Mouse (Mus musculus): Measurements from ENCODE around the gene Golga7b. TPM values are rescaled to one million over a fixed set of nuclear protein-coding genes. Genes with fewer than 3 reads are reported as not detected.

Golga7b gene
- polyA plus RNA-seq, 1 experiment = not detected

DNA sequence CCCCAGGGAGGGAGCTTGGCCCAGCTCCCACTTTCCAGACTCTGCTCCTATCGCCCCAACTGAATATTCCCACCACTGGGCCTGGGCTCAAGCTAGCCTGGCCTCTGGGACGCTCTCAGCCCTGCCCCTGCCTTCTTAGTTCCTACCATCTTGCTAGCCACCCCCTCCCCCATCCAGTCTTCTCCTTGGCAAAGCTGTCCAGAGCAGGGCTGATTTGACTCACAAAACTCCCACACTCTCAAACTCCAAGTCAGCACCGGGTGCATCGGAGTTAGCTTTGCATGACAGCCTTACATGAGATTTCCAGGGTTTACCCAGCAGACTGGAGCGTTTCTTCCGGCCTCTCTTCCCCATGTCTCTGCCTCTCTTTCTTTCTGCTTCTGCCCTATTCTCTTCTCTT lies 45.8 kb downstream of the Golga7b start:
- H3K4me1 ChIP-seq (ENCODE audit: control insufficient read depth, insufficient read depth, low read length) = peaks cover 6% of the 10 kb centered on the region
- H3K9ac ChIP-seq (ENCODE audit: low read depth, poor library complexity, severe bottlenecking) = no peak overlapping the region
- H3K4me3 ChIP-seq (ENCODE audit: low read depth, low read length) = no peak overlapping the region
- no peak overlapping the region for H3K27ac ChIP-seq (ENCODE audit: insufficient read depth, low read length)
- TF ChIP-seq CTCF (IDR thresholded peaks at IDR 0.05; ENCODE audit: low read depth, low read length) (no peak), POLR2A (IDR thresholded peaks at IDR 0.05; ENCODE audit: insufficient read depth, low read length) (no peak), EP300 (IDR thresholded peaks at IDR 0.05; ENCODE audit: insufficient read depth, low read depth, low read length) (no peak)
- no peaks in the 10 kb centered on the region for H3K36me3 ChIP-seq (ENCODE audit: control insufficient read depth, insufficient read depth, low read length, poor library complexity, severe bottlenecking)
- H3K27me3 ChIP-seq (ENCODE audit: control insufficient read depth, insufficient read depth, low read length, poor library complexity, severe bottlenecking) = no peaks in the 10 kb centered on the region
- H3K9me3 ChIP-seq (replicated peaks; ENCODE audit: control insufficient read depth, insufficient read depth, low read length, poor library complexity, severe bottlenecking) = no peaks in the 10 kb centered on the region

DNA sequence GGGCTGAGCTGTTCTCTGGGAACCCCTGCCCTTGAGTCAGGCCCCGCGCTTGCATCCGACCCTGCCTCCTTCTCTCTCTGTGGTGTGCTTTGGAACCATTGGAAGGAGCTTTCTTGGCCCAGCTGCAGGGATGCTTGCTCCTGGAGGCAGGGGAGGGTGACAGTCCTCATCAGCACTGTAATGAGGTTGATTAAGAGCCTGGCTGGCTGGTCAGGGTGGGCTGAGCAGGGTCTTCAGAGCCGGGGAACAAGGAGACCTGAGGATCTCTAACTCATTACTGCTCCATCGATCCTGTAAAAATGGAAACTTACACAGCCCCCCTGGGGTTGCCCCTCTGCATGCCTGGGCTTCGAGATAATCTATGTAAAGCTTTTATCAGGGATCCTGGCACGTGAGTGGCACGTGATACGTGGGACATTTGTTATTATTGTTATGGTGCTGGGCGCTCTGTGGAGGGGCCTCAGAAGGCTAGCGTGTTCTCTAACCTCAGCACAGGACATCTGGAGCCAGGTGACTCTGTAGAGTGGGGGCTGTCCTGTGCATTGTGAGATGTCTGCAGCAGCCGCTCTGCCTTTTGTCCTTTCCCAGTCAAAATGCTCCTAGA lies 55.9 kb downstream of the Golga7b start:
- H3K4me1 ChIP-seq (ENCODE audit: control insufficient read depth, insufficient read depth, low read length) = peaks cover 11% of the 10 kb centered on the region
- H3K27me3 ChIP-seq (ENCODE audit: control insufficient read depth, insufficient read depth, low read length, poor library complexity, severe bottlenecking) = no peaks in the 10 kb centered on the region
- H3K27ac ChIP-seq (ENCODE audit: insufficient read depth, low read length) = no peak overlapping the region
- H3K9me3 ChIP-seq (replicated peaks; ENCODE audit: control insufficient read depth, insufficient read depth, low read length, poor library complexity, severe bottlenecking) = no peaks in the 10 kb centered on the region
- no peak overlapping the region for H3K9ac ChIP-seq (ENCODE audit: low read depth, poor library complexity, severe bottlenecking)
- H3K4me3 ChIP-seq (ENCODE audit: low read depth, low read length) = no peak overlapping the region
- H3K36me3 ChIP-seq (ENCODE audit: control insufficient read depth, insufficient read depth, low read length, poor library complexity, severe bottlenecking) = no peaks in the 10 kb centered on the region
- no peak for TF ChIP-seq EP300 (IDR thresholded peaks at IDR 0.05; ENCODE audit: insufficient read depth, low read depth, low read length)
- no peak for TF ChIP-seq CTCF (IDR thresholded peaks at IDR 0.05; ENCODE audit: low read depth, low read length)
- no peak for TF ChIP-seq POLR2A (IDR thresholded peaks at IDR 0.05; ENCODE audit: insufficient read depth, low read length)

DNA sequence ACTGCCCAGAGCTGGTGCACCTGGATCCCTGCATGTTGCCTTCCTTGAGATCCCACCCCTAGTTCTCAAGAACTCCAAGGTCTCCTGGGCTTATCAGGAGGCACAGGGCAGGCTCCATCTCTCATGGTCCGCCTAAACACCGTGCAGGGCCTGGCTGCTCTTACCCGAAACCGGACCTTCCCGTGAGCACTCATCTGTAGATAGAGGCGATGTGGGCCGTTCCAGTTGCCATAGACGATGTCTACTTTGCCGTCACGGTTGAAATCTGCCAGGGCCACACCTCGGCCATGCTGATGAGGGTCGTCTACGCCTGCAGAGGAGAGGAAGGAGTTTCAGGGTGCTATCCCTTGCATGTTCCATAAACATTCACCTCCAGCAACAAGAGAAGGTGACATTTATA lies 57.1 kb downstream of the Golga7b start:
- Histone ChIP-seq H3K9me3 (replicated peaks; ENCODE audit: control insufficient read depth, insufficient read depth, low read length, poor library complexity, severe bottlenecking) (no peaks in the 10 kb centered on the region), H3K9ac (ENCODE audit: low read depth, poor library complexity, severe bottlenecking) (no peak overlapping the region), H3K4me3 (ENCODE audit: low read depth, low read length) (no peak overlapping the region), H3K36me3 (ENCODE audit: control insufficient read depth, insufficient read depth, low read length, poor library complexity, severe bottlenecking) (no peaks in the 10 kb centered on the region), H3K4me1 (ENCODE audit: control insufficient read depth, insufficient read depth, low read length) (peaks cover 11% of the 10 kb centered on the region), H3K27ac (ENCODE audit: insufficient read depth, low read length) (no peak overlapping the region), H3K27me3 (ENCODE audit: control insufficient read depth, insufficient read depth, low read length, poor library complexity, severe bottlenecking) (no peaks in the 10 kb centered on the region)
- TF ChIP-seq POLR2A (IDR thresholded peaks at IDR 0.05; ENCODE audit: insufficient read depth, low read length) = no peak
- TF ChIP-seq CTCF (IDR thresholded peaks at IDR 0.05; ENCODE audit: low read depth, low read length) = no peak
- no peak for TF ChIP-seq EP300 (IDR thresholded peaks at IDR 0.05; ENCODE audit: insufficient read depth, low read depth, low read length)

DNA sequence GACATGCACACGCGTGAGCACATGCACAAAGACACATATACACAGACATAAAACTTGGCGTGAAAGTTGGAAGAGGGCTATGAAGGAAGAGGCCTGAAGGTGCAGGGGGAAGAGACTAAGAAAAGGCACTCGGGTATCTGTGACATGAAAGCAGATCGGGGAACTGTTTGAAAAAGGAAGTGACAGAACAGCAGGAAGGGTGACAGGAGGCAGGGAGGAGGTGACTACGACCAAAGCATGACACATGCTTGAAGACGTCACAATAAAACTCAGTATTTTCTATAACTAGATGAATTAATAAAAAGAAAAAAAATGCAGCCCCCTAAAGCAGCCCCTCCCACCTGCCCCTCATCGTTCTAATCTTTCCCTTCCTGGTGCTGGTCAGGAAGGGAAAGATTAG lies 58.4 kb downstream of the Golga7b start:
- Histone ChIP-seq H3K27me3 (ENCODE audit: control insufficient read depth, insufficient read depth, low read length, poor library complexity, severe bottlenecking) (no peaks in the 10 kb centered on the region), H3K4me3 (ENCODE audit: low read depth, low read length) (no peak overlapping the region), H3K36me3 (ENCODE audit: control insufficient read depth, insufficient read depth, low read length, poor library complexity, severe bottlenecking) (no peaks in the 10 kb centered on the region), H3K9me3 (replicated peaks; ENCODE audit: control insufficient read depth, insufficient read depth, low read length, poor library complexity, severe bottlenecking) (no peaks in the 10 kb centered on the region), H3K27ac (ENCODE audit: insufficient read depth, low read length) (no peak overlapping the region), H3K4me1 (ENCODE audit: control insufficient read depth, insufficient read depth, low read length) (peaks cover 11% of the 10 kb centered on the region), H3K9ac (ENCODE audit: low read depth, poor library complexity, severe bottlenecking) (no peak overlapping the region)
- TF ChIP-seq EP300 (IDR thresholded peaks at IDR 0.05; ENCODE audit: insufficient read depth, low read depth, low read length) (no peak), POLR2A (IDR thresholded peaks at IDR 0.05; ENCODE audit: insufficient read depth, low read length) (no peak), CTCF (IDR thresholded peaks at IDR 0.05; ENCODE audit: low read depth, low read length) (no peak)

DNA sequence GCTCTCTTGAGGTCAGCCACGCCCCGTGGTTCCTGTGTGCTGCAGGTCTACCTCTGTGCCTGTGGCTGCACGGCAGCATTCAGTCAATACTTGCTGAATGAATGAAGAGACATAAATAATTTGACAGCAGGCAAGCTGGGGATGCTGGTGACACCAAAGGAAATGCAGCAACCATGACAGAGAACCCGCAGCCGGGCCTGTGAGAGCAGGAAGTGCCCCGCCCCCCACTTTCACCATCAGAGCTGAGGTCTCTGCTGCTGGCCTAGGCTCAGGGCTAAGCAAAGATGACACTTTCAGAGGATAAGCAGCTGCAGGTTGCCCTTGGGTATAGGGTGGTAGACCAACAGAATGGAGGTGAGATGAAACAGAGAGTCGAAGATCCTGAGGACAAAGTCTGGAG lies 58.8 kb downstream of the Golga7b start:
- H3K27ac ChIP-seq (ENCODE audit: insufficient read depth, low read length) = no peak overlapping the region
- TF ChIP-seq EP300 (IDR thresholded peaks at IDR 0.05; ENCODE audit: insufficient read depth, low read depth, low read length) (no peak), POLR2A (IDR thresholded peaks at IDR 0.05; ENCODE audit: insufficient read depth, low read length) (no peak), CTCF (IDR thresholded peaks at IDR 0.05; ENCODE audit: low read depth, low read length) (no peak)

DNA sequence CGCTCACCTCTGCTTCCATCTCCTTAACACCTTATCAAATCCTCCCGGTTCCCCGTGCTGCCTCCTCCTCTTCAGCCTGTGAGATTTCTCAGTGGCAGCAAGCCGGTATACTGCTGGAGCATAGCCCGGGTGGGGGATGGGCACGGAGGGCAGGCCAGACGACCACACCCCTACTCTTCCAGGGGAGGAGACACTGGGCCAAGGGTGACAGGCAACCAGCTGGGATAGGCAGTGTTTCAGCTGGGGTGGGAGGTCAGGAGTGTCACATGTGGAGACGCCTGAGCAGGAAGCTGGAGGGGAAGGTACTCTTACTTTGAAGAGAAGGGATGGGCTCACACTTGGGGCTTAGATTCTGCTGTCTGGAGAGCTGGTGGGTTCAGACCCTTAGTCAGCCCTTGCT lies 59.6 kb downstream of the Golga7b start:
- Histone ChIP-seq H3K9ac (ENCODE audit: low read depth, poor library complexity, severe bottlenecking) (no peak overlapping the region), H3K4me1 (ENCODE audit: control insufficient read depth, insufficient read depth, low read length) (peaks cover 9% of the 10 kb centered on the region), H3K27me3 (ENCODE audit: control insufficient read depth, insufficient read depth, low read length, poor library complexity, severe bottlenecking) (no peaks in the 10 kb centered on the region), H3K9me3 (replicated peaks; ENCODE audit: control insufficient read depth, insufficient read depth, low read length, poor library complexity, severe bottlenecking) (no peaks in the 10 kb centered on the region), H3K4me3 (ENCODE audit: low read depth, low read length) (no peak overlapping the region), H3K27ac (ENCODE audit: insufficient read depth, low read length) (no peak overlapping the region), H3K36me3 (ENCODE audit: control insufficient read depth, insufficient read depth, low read length, poor library complexity, severe bottlenecking) (no peaks in the 10 kb centered on the region)
- TF ChIP-seq POLR2A (IDR thresholded peaks at IDR 0.05; ENCODE audit: insufficient read depth, low read length) = no peak
- no peak for TF ChIP-seq CTCF (IDR thresholded peaks at IDR 0.05; ENCODE audit: low read depth, low read length)
- peak; percentile 83 for TF ChIP-seq EP300 (IDR thresholded peaks at IDR 0.05; ENCODE audit: insufficient read depth, low read depth, low read length)

More for the DNA sequence above, 58.8 kb downstream of the Golga7b start:
- peaks cover 11% of the 10 kb centered on the region for H3K4me1 ChIP-seq (ENCODE audit: control insufficient read depth, insufficient read depth, low read length)
- no peak overlapping the region for H3K4me3 ChIP-seq (ENCODE audit: low read depth, low read length)
- no peaks in the 10 kb centered on the region for H3K36me3 ChIP-seq (ENCODE audit: control insufficient read depth, insufficient read depth, low read length, poor library complexity, severe bottlenecking)
- H3K9me3 ChIP-seq (replicated peaks; ENCODE audit: control insufficient read depth, insufficient read depth, low read length, poor library complexity, severe bottlenecking) = no peaks in the 10 kb centered on the region
- H3K9ac ChIP-seq (ENCODE audit: low read depth, poor library complexity, severe bottlenecking) = no peak overlapping the region
- H3K27me3 ChIP-seq (ENCODE audit: control insufficient read depth, insufficient read depth, low read length, poor library complexity, severe bottlenecking) = no peaks in the 10 kb centered on the region
